Mouse (Mus musculus) olfactory bulb, adult 2 months (tissue): Measurements from ENCODE around the gene Eed.

Experiments
- CTCF ChIP-seq: fragments of 200-500 bp; IDR thresholded peaks from 2 replicates; pipeline ENCODE4 v1.5.1; 2012; ENCODE audit warnings: low read depth, mild to moderate bottlenecking, low read length, moderate library complexity; ENCODE audit not compliant: insufficient read depth
- POLR2A ChIP-seq: fragments of 200-500 bp; IDR thresholded peaks from 2 replicates; pipeline ENCODE4 v1.6.1; 2012; ENCODE audit warnings: mild to moderate bottlenecking, low read depth, low read length, moderate library complexity; ENCODE audit not compliant: insufficient read depth

- no peak for TF ChIP-seq CTCF
- no peak for TF ChIP-seq POLR2A
Observed at GRCm38 (mm10) chr7:89983441-89983840, 2.7 kb upstream of the Eed start.
